Mouse (Mus musculus) brain, embryonic 14.5 days (tissue): ENCODE measurements at regions not wholly inside any gene's neighbourhood (a gene's known extent, or its start where the extent isn't known, plus 50 kb on each side); places are given as distances from the start of the nearest gene placed in this dataset.

Experiments used
- CTCF ChIP-seq: fragments of 200-500 bp; IDR thresholded peaks from 2 replicates; pipeline ENCODE4 v1.5.1; 2012; ENCODE audit warnings: inconsistent platforms, mild to moderate bottlenecking, moderate library complexity, borderline replicate concordance; ENCODE audit not compliant: insufficient read depth, insufficient read length; ENCODE audit errors: extremely low read depth
- POLR2A ChIP-seq: fragments of 200-500 bp; IDR thresholded peaks from 2 replicates; pipeline ENCODE4 v1.6.1; 2012; ENCODE audit warnings: mild to moderate bottlenecking, inconsistent platforms, borderline replicate concordance; ENCODE audit not compliant: poor library complexity, insufficient read depth, insufficient read length, severe bottlenecking; ENCODE audit errors: extremely low read depth

DNA sequence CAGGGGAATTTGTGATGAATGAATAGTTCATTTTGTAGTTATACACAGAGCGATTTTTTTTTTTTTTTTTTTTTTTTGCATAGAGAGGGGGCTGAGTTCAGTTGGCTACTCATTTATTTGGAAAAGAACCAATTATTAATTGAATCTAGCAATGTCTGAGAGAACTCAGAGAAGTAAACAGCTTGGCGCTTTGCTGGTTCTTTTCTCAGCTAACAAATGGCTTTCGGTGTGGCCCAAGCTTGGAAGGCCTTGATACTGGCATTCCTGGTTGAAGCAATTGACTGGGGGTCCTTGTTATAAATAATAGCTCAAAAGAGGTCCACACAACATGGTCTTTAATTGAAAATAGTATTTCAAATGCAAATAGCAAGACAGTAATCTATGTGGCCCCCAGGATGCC lies 815.6 kb downstream of the Kcnma1 start:
- TF ChIP-seq CTCF (no peak), POLR2A (no peak)
